Mouse (Mus musculus): ENCODE data around the gene Otub2. TPM values are rescaled to one million over a fixed set of nuclear protein-coding genes. Genes with fewer than 3 reads are reported as not detected.

The Otub2 gene
- polyA plus RNA-seq, 1 experiment from 2014 or later = 5.6 TPM

- peak within 1 kb of the TSS; percentile 80 for H3K27ac ChIP-seq (ENCODE audit: low read depth)
- H3K4me2 ChIP-seq (ENCODE audit: low read length) = peak within 1 kb of the TSS; percentile 37
- DNase-seq (ENCODE audit: low spot score) = no peak
- H3K4me1 ChIP-seq (replicated peaks; ENCODE audit: control insufficient read depth, insufficient read depth, low read length) = no peaks in the 10 kb centered on the region
- H3K4me3 ChIP-seq (ENCODE audit: low read depth, low read length) = peak within 1 kb of the TSS; percentile 16
- H3K36me3 ChIP-seq (ENCODE audit: control insufficient read depth, insufficient read depth, low read length) = no peaks in the 10 kb centered on the region
- peak within 1 kb of the TSS; percentile 34 for H3K9ac ChIP-seq (ENCODE audit: low read length)
- H3K9me3 ChIP-seq (ENCODE audit: control insufficient read depth, low read length) = no peaks in the 10 kb centered on the region
- 47% methylated on average over 14 of the region's 14 CpGs for WGBS
- 0 out of 2 replicates have a peak, but pooled peaks have one; percentile 33 for ATAC-seq (replicated peaks; ENCODE audit: low FRiP score, low TSS enrichment, low read depth)
- H3K27me3 ChIP-seq (replicated peaks; ENCODE audit: control insufficient read depth, insufficient read depth, low read length) = no peaks in the 10 kb centered on the region
These were observed 32.6 kb upstream of the Otub2 start, which contains the start of gene Asb2 for GRCm38 (mm10) chr12:103355746-103356414. Asb2 (minus strand) TSS chr12:103356001.

GRCm38 (mm10) chr12:103356415-103356748 lies 32.1 kb upstream of the Otub2 start:
- no peak overlapping the region for H3K4me2 ChIP-seq (ENCODE audit: low read length)
- DNase-seq (ENCODE audit: low spot score) (no peak), ATAC-seq (replicated peaks; ENCODE audit: low FRiP score, low TSS enrichment, low read depth) (no peak)
- H3K36me3 ChIP-seq (ENCODE audit: control insufficient read depth, insufficient read depth, low read length) = no peaks in the 10 kb centered on the region
- 85% methylated on average over 4 of the region's 4 CpGs for WGBS
- H3K4me1 ChIP-seq (replicated peaks; ENCODE audit: control insufficient read depth, insufficient read depth, low read length) = no peaks in the 10 kb centered on the region
- H3K27ac ChIP-seq (ENCODE audit: low read depth) = peak overlapping the region; percentile 80
- no peaks in the 10 kb centered on the region for H3K9me3 ChIP-seq (ENCODE audit: control insufficient read depth, low read length)
- H3K4me3 ChIP-seq (ENCODE audit: low read depth, low read length) = no peak overlapping the region
- H3K9ac ChIP-seq (ENCODE audit: low read length) = no peak overlapping the region
- H3K27me3 ChIP-seq (replicated peaks; ENCODE audit: control insufficient read depth, insufficient read depth, low read length) = no peaks in the 10 kb centered on the region

- H3K9ac ChIP-seq (ENCODE audit: low read length) = no peak overlapping the region
- no peaks in the 10 kb centered on the region for H3K9me3 ChIP-seq (ENCODE audit: control insufficient read depth, low read length)
- ATAC-seq (replicated peaks; ENCODE audit: low FRiP score, low TSS enrichment, low read depth) (no peak), DNase-seq (ENCODE audit: low spot score) (no peak)
- H3K4me3 ChIP-seq (ENCODE audit: low read depth, low read length) = no peak overlapping the region
- no peak overlapping the region for H3K4me2 ChIP-seq (ENCODE audit: low read length)
- no peak overlapping the region for H3K27ac ChIP-seq (ENCODE audit: low read depth)
- WGBS = 85% methylated on average over 8 of the region's 8 CpGs
- no peaks in the 10 kb centered on the region for H3K36me3 ChIP-seq (ENCODE audit: control insufficient read depth, insufficient read depth, low read length)
- H3K4me1 ChIP-seq (replicated peaks; ENCODE audit: control insufficient read depth, insufficient read depth, low read length) = no peaks in the 10 kb centered on the region
- H3K27me3 ChIP-seq (replicated peaks; ENCODE audit: control insufficient read depth, insufficient read depth, low read length) = no peaks in the 10 kb centered on the region
These were observed 30.3 kb upstream of the Otub2 start for GRCm38 (mm10) chr12:103358216-103358615.

GRCm38 (mm10) chr12:103358951-103359801 lies 29.3 kb upstream of the Otub2 start:
- Histone ChIP-seq H3K4me3 (ENCODE audit: low read depth, low read length) (no peak overlapping the region), H3K36me3 (ENCODE audit: control insufficient read depth, insufficient read depth, low read length) (no peaks in the 10 kb centered on the region), H3K9me3 (ENCODE audit: control insufficient read depth, low read length) (no peaks in the 10 kb centered on the region), H3K27me3 (replicated peaks; ENCODE audit: control insufficient read depth, insufficient read depth, low read length) (no peaks in the 10 kb centered on the region), H3K4me1 (replicated peaks; ENCODE audit: control insufficient read depth, insufficient read depth, low read length) (no peaks in the 10 kb centered on the region), H3K9ac (ENCODE audit: low read length) (no peak overlapping the region), H3K27ac (ENCODE audit: low read depth) (no peak overlapping the region), H3K4me2 (ENCODE audit: low read length) (no peak overlapping the region)
- WGBS = 53% methylated on average over 4 of the region's 4 CpGs
- DNase-seq (ENCODE audit: low spot score) (no peak), ATAC-seq (replicated peaks; ENCODE audit: low FRiP score, low TSS enrichment, low read depth) (no peak)

- no peaks in the 10 kb centered on the region for H3K9me3 ChIP-seq (ENCODE audit: control insufficient read depth, low read length)
- H3K27me3 ChIP-seq (replicated peaks; ENCODE audit: control insufficient read depth, insufficient read depth, low read length) = no peaks in the 10 kb centered on the region
- DNase-seq (ENCODE audit: low spot score) = no peak
- no peak overlapping the region for H3K9ac ChIP-seq (ENCODE audit: low read length)
- H3K27ac ChIP-seq (ENCODE audit: low read depth) = no peak overlapping the region
- no peak for ATAC-seq (replicated peaks; ENCODE audit: low FRiP score, low TSS enrichment, low read depth)
- no peak overlapping the region for H3K4me3 ChIP-seq (ENCODE audit: low read depth, low read length)
- no peak overlapping the region for H3K4me2 ChIP-seq (ENCODE audit: low read length)
- no peaks in the 10 kb centered on the region for H3K4me1 ChIP-seq (replicated peaks; ENCODE audit: control insufficient read depth, insufficient read depth, low read length)
- H3K36me3 ChIP-seq (ENCODE audit: control insufficient read depth, insufficient read depth, low read length) = no peaks in the 10 kb centered on the region
- 71% methylated on average over 8 of the region's 8 CpGs for WGBS
These were observed 27.7 kb upstream of the Otub2 start for GRCm38 (mm10) chr12:103360812-103361211.

GRCm38 (mm10) chr12:103361539-103362307 lies 26.8 kb upstream of the Otub2 start:
- WGBS = 85% methylated on average over 17 of the region's 17 CpGs
- DNase-seq (ENCODE audit: low spot score) (no peak), ATAC-seq (replicated peaks; ENCODE audit: low FRiP score, low TSS enrichment, low read depth) (no peak)
- no peaks in the 10 kb centered on the region for H3K9me3 ChIP-seq (ENCODE audit: control insufficient read depth, low read length)
- H3K4me2 ChIP-seq (ENCODE audit: low read length) = no peak overlapping the region
- H3K27ac ChIP-seq (ENCODE audit: low read depth) = no peak overlapping the region
- H3K9ac ChIP-seq (ENCODE audit: low read length) = no peak overlapping the region
- H3K27me3 ChIP-seq (replicated peaks; ENCODE audit: control insufficient read depth, insufficient read depth, low read length) = no peaks in the 10 kb centered on the region
- no peaks in the 10 kb centered on the region for H3K36me3 ChIP-seq (ENCODE audit: control insufficient read depth, insufficient read depth, low read length)
- no peak overlapping the region for H3K4me3 ChIP-seq (ENCODE audit: low read depth, low read length)
- H3K4me1 ChIP-seq (replicated peaks; ENCODE audit: control insufficient read depth, insufficient read depth, low read length) = no peaks in the 10 kb centered on the region

- Histone ChIP-seq H3K4me1 (replicated peaks; ENCODE audit: control insufficient read depth, insufficient read depth, low read length) (no peaks in the 10 kb centered on the region), H3K9me3 (ENCODE audit: control insufficient read depth, low read length) (no peaks in the 10 kb centered on the region), H3K4me3 (ENCODE audit: low read depth, low read length) (no peak overlapping the region), H3K36me3 (ENCODE audit: control insufficient read depth, insufficient read depth, low read length) (no peaks in the 10 kb centered on the region), H3K9ac (ENCODE audit: low read length) (no peak overlapping the region), H3K27ac (ENCODE audit: low read depth) (no peak overlapping the region), H3K27me3 (replicated peaks; ENCODE audit: control insufficient read depth, insufficient read depth, low read length) (no peaks in the 10 kb centered on the region), H3K4me2 (ENCODE audit: low read length) (no peak overlapping the region)
- WGBS = 74% methylated on average over 3 of the region's 3 CpGs
- DNase-seq (ENCODE audit: low spot score) (no peak), ATAC-seq (replicated peaks; ENCODE audit: low FRiP score, low TSS enrichment, low read depth) (no peak)
These were observed 26.1 kb upstream of the Otub2 start for GRCm38 (mm10) chr12:103362336-103362735.

- no peaks in the 10 kb centered on the region for H3K27me3 ChIP-seq (replicated peaks; ENCODE audit: control insufficient read depth, insufficient read depth, low read length)
- H3K9ac ChIP-seq (ENCODE audit: low read length) = no peak overlapping the region
- H3K4me3 ChIP-seq (ENCODE audit: low read depth, low read length) = no peak overlapping the region
- no peaks in the 10 kb centered on the region for H3K4me1 ChIP-seq (replicated peaks; ENCODE audit: control insufficient read depth, insufficient read depth, low read length)
- no peaks in the 10 kb centered on the region for H3K9me3 ChIP-seq (ENCODE audit: control insufficient read depth, low read length)
- DNase-seq (ENCODE audit: low spot score) = no peak
- no peak for ATAC-seq (replicated peaks; ENCODE audit: low FRiP score, low TSS enrichment, low read depth)
- H3K36me3 ChIP-seq (ENCODE audit: control insufficient read depth, insufficient read depth, low read length) = no peaks in the 10 kb centered on the region
- H3K27ac ChIP-seq (ENCODE audit: low read depth) = no peak overlapping the region
- WGBS = 84% methylated on average over 2 of the region's 2 CpGs
- no peak overlapping the region for H3K4me2 ChIP-seq (ENCODE audit: low read length)
These were observed 21.3 kb upstream of the Otub2 start for GRCm38 (mm10) chr12:103367171-103367570.

All from intestine, embryonic 14.5 days (tissue).